Mouse (Mus musculus) neutrophil, adult 59 days (primary cell): ENCODE measurements around the gene C87436. TPM values are rescaled to one million over a fixed set of nuclear protein-coding genes. Genes with fewer than 3 reads are reported as not detected.

Experiments
- total RNA-seq, 2 experiments: library from RNA; stranded (reverse); gene quantifications; 1 replicate in 1 of 2; 2 replicates in 1 of 2; pipeline ENCODE4 v1.2.4; 2023

Gene C87436
- total RNA-seq: 10 to 100 TPM; 18.1 to 18.9 TPM

GRCm38 (mm10) chr6:86438272-86439118 is at the start of gene C87436:
Gene C87436, plus strand, starts transcription at chr6:86438374.

GRCm38 (mm10) chr6:86396581-86397256 is 41.5 kb upstream of the C87436 start, which contains the start of gene Pcyox1:
Gene Pcyox1, minus strand, starts transcription at chr6:86397154.

GRCm38 (mm10) chr6:86404100-86404861 is 33.9 kb upstream of the C87436 start, which contains the start of gene Tia1:
Gene Tia1, plus strand, starts transcription at chr6:86404219.

GRCm38 (mm10) chr6:86426358-86426757 is 11.8 kb upstream of the C87436 start, which contains the start of gene Gm44790:
Gene Gm44790, plus strand, starts transcription at chr6:86426658.

Other genes with a start within 250 kb of the C87436 start
- gene Tgfa, start 243.2 kb upstream of the C87436 start, total RNA-seq: not detected
- 1 to 10 TPM; 3.7 to 4.6 TPM for gene Fam136a, start 72.7 kb upstream of the C87436 start, total RNA-seq
- gene Snrpg, start 67.1 kb upstream of the C87436 start, total RNA-seq: 100 to 1,000 TPM; 107 to 132 TPM
- gene Pcyox1, start 41.2 kb upstream of the C87436 start, total RNA-seq: 10 to 100 TPM; 41.1 to 44.8 TPM
- gene Tia1, start 34.2 kb upstream of the C87436 start, total RNA-seq: 10 to 100 TPM; 40.2 to 55.5 TPM
- 1 to 10 TPM in 1 of 2 experiments, not detected in 1; 1.7 TPM for gene Gm44790, start 11.7 kb upstream of the C87436 start, total RNA-seq
- 100 to 1,000 TPM; 172 to 185 TPM for gene Pcbp1, start 87.9 kb downstream of the C87436 start, total RNA-seq
- gene Asprv1, start 189.8 kb downstream of the C87436 start, total RNA-seq: 100 to 1,000 TPM; 107 to 137 TPM
- 100 to 1,000 TPM; 783 to 884 TPM for gene Mxd1, start 230.8 kb downstream of the C87436 start, total RNA-seq
- 10 to 100 TPM; 38.7 to 39.7 TPM for gene Snrnp27, start 246.1 kb downstream of the C87436 start, total RNA-seq